Mouse (Mus musculus): ENCODE results near the gene Ddc. TPM values are rescaled to one million over a fixed set of nuclear protein-coding genes. Genes with fewer than 3 reads are reported as not detected.

Gene Ddc
- polyA plus RNA-seq, 1 experiment from 2014 or later: 37.3 TPM

DNA sequence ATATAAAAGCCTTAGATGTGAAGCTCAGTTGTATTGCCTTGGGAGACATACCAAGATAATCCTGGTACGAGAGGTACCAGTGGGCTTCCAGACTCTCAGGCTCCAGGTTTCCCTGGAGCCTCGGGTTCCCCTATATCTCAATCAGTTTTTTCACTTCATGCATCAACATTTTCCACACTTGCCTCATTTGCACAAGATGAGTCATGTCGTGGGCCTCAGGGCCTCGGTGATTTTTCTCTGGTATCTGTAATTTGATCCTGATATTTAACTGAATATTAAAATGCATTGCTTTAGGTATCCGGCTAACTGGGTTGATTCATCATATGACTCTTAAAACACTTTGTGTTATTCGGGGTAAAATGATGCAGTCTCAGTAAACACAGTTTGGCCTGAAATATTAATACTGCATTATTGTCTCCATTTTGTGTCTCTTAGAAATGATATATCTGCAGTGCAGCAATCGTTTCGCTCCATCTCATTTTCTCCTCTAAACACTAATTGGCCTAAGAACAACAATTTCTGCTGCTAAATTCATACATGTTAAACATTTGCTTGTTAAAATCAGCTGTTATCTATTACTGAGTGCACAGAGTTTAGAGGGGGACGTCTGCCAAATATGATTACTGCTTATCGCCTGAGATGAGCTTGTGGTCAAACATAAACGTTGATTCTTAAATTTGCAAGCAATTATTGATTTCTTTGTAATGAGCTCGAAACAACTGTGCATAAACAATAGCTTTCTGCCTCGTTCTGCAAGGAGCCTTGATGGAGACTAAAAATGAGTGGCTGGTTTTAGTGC lies 48.2 kb downstream of the Ddc start:
- Histone ChIP-seq H3K27me3 (replicated peaks; ENCODE audit: control insufficient read depth, insufficient read depth, low read length) (no peaks in the 10 kb centered on the region), H3K27ac (ENCODE audit: low read depth) (peak overlapping the region; percentile 52), H3K36me3 (ENCODE audit: control insufficient read depth, insufficient read depth, low read length) (no peaks in the 10 kb centered on the region), H3K4me1 (replicated peaks; ENCODE audit: control insufficient read depth, insufficient read depth, low read length) (peaks cover 26% of the 10 kb centered on the region), H3K9ac (ENCODE audit: low read length) (no peak overlapping the region), H3K9me3 (ENCODE audit: control insufficient read depth, low read length) (no peaks in the 10 kb centered on the region), H3K4me3 (ENCODE audit: low read depth, low read length) (no peak overlapping the region), H3K4me2 (ENCODE audit: low read length) (no peak overlapping the region)
- WGBS: 54% methylated on average over 13 of the region's 13 CpGs
- ATAC-seq (replicated peaks; ENCODE audit: low FRiP score, low TSS enrichment, low read depth) (no peak), DNase-seq (ENCODE audit: low spot score) (peak; percentile 36)

DNA sequence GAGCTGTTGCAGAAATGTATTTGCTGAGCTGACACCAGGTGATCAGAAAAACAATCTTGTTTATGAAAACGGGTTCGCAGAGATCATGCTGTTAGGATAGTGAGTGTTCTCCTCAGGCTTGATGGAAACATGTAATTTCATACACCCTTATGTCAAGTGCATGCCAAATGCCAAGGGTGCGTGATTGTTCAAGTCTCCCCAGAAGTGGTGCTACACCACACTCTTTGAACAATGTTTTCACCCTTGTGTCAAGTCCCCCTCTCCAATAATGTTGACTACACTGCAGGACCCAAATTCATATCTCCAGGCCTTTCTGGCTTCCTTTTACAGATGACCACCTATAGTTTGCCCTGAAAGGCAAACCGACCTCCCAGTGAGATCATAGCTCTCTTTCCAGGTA lies 49.5 kb downstream of the Ddc start:
- ATAC-seq (replicated peaks; ENCODE audit: low FRiP score, low TSS enrichment, low read depth): no peak
- no peak overlapping the region for H3K4me3 ChIP-seq (ENCODE audit: low read depth, low read length)
- no peaks in the 10 kb centered on the region for H3K36me3 ChIP-seq (ENCODE audit: control insufficient read depth, insufficient read depth, low read length)
- WGBS: 90% methylated on average over 4 of the region's 4 CpGs
- peaks cover 18% of the 10 kb centered on the region for H3K4me1 ChIP-seq (replicated peaks; ENCODE audit: control insufficient read depth, insufficient read depth, low read length)
- H3K9ac ChIP-seq (ENCODE audit: low read length): no peak overlapping the region
- DNase-seq (ENCODE audit: low spot score): no peak
- H3K27me3 ChIP-seq (replicated peaks; ENCODE audit: control insufficient read depth, insufficient read depth, low read length): no peaks in the 10 kb centered on the region
- no peaks in the 10 kb centered on the region for H3K9me3 ChIP-seq (ENCODE audit: control insufficient read depth, low read length)
- no peak overlapping the region for H3K4me2 ChIP-seq (ENCODE audit: low read length)
- no peak overlapping the region for H3K27ac ChIP-seq (ENCODE audit: low read depth)

DNA sequence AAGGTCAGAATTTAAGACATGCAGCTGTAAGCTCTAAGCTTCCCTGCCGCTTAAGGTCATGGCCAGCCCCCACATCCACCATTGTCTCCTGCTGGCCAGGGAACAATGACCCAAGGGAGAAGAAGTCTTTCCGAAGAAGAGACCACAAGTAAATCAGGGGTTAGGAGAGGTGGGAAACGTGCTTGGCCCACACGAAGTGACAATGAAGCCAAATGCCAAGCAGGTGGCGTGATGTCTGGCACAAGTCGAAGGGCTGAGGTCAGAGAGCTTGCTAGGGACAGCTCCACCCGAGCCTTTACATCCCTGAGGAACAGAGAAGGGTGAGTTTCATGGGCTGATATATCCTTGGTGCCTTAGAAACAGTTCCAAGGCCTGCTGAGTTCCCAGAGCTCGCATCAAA lies 52.9 kb downstream of the Ddc start:
- WGBS: 79% methylated on average over 8 of the region's 8 CpGs
- H3K9me3 ChIP-seq (ENCODE audit: control insufficient read depth, low read length): no peaks in the 10 kb centered on the region
- no peaks in the 10 kb centered on the region for H3K4me1 ChIP-seq (replicated peaks; ENCODE audit: control insufficient read depth, insufficient read depth, low read length)
- H3K36me3 ChIP-seq (ENCODE audit: control insufficient read depth, insufficient read depth, low read length): no peaks in the 10 kb centered on the region
- no peak for DNase-seq (ENCODE audit: low spot score)
- peak overlapping the region; percentile 16; the same call in 1 of the 2 replicates for H3K27ac ChIP-seq (ENCODE audit: low read depth)
- no peak overlapping the region for H3K4me2 ChIP-seq (ENCODE audit: low read length)
- H3K4me3 ChIP-seq (ENCODE audit: low read depth, low read length): no peak overlapping the region
- no peak for ATAC-seq (replicated peaks; ENCODE audit: low FRiP score, low TSS enrichment, low read depth)
- no peaks in the 10 kb centered on the region for H3K27me3 ChIP-seq (replicated peaks; ENCODE audit: control insufficient read depth, insufficient read depth, low read length)
- no peak overlapping the region for H3K9ac ChIP-seq (ENCODE audit: low read length)

DNA sequence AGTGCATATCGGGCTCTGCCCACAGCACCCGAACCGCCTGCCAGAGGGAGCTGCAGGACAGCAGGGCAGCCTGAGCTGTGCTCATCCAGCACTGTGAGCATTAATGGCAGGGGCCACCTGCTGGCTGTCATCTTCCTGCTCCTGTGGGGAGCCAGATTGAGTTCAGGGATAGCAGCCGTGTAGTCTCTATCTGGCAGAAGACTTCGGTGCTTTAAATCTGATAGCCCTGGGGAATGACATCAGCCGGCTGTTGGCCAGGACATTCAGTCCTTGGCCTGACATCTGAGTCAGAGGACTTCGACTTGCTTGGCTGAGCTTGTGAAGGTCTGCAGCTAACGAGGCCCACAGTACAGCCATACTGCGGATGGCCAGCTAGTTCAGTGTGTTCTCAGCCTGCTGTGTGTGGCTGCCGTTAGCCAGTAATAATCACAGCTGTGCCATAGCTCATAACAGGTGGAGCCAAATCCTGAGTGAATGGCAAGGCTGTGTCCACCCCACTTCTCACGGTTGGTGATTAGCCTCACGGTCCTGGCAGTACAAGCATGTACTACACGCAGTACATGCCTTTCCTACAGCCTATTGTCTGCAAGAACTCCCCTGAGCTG lies 53.5 kb downstream of the Ddc start:
- Histone ChIP-seq H3K4me3 (ENCODE audit: low read depth, low read length) (no peak overlapping the region), H3K9me3 (ENCODE audit: control insufficient read depth, low read length) (no peaks in the 10 kb centered on the region), H3K27me3 (replicated peaks; ENCODE audit: control insufficient read depth, insufficient read depth, low read length) (no peaks in the 10 kb centered on the region), H3K4me2 (ENCODE audit: low read length) (no peak overlapping the region), H3K4me1 (replicated peaks; ENCODE audit: control insufficient read depth, insufficient read depth, low read length) (no peaks in the 10 kb centered on the region), H3K36me3 (ENCODE audit: control insufficient read depth, insufficient read depth, low read length) (no peaks in the 10 kb centered on the region), H3K27ac (ENCODE audit: low read depth) (peak overlapping the region; percentile 16; the same call in 1 of the 2 replicates), H3K9ac (ENCODE audit: low read length) (no peak overlapping the region)
- 47% methylated on average over 13 of the region's 13 CpGs for WGBS
- ATAC-seq (replicated peaks; ENCODE audit: low FRiP score, low TSS enrichment, low read depth) (peak; percentile 82), DNase-seq (ENCODE audit: low spot score) (peak; percentile 60)

DNA sequence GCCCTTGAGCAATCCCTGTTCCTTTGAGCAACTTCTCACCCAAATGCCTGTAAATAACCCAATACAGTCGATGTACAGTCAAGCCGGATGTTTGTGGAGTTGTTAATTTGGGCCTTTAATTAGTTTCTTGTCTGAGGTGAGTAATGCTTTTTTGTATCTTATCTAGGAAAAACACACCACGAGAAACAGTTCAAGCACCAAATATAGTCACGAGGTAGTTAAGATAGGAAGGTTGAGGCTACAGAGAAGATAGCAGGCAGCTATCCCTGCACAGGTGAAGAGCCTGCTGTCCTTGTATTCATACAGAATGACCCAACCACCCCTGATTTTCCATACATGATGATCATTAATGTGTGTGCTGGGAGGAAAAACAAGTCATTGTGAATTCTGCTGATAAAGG lies 56.4 kb downstream of the Ddc start:
- H3K9me3 ChIP-seq (ENCODE audit: control insufficient read depth, low read length): no peaks in the 10 kb centered on the region
- WGBS: 59% methylated on average over 4 of the region's 4 CpGs
- no peak for ATAC-seq (replicated peaks; ENCODE audit: low FRiP score, low TSS enrichment, low read depth)
- no peak overlapping the region for H3K4me2 ChIP-seq (ENCODE audit: low read length)
- peak; percentile 13 for DNase-seq (ENCODE audit: low spot score)
- H3K4me1 ChIP-seq (replicated peaks; ENCODE audit: control insufficient read depth, insufficient read depth, low read length): peaks cover 19% of the 10 kb centered on the region
- H3K36me3 ChIP-seq (ENCODE audit: control insufficient read depth, insufficient read depth, low read length): no peaks in the 10 kb centered on the region
- H3K27me3 ChIP-seq (replicated peaks; ENCODE audit: control insufficient read depth, insufficient read depth, low read length): no peaks in the 10 kb centered on the region
- no peak overlapping the region for H3K27ac ChIP-seq (ENCODE audit: low read depth)
- no peak overlapping the region for H3K4me3 ChIP-seq (ENCODE audit: low read depth, low read length)
- H3K9ac ChIP-seq (ENCODE audit: low read length): no peak overlapping the region

DNA sequence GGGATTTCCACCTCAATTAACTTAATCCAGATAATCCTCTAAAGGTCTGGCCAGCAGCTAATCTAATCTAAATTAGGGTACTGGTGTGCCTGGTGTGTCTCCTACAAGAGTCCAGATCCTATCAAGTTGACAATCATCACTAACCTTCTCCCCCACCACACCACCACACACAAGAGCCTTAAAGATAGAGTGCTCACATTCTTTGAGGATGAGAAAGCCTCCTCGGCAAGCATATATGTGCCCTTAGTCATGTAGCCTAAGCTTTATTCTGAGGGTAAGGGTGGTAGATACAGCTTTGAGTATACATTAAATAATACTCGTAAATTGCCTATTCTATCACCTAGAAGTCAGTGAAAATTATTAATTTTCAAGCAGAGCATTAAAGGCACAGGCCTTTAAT lies 57.2 kb downstream of the Ddc start:
- Histone ChIP-seq H3K36me3 (ENCODE audit: control insufficient read depth, insufficient read depth, low read length) (no peaks in the 10 kb centered on the region), H3K9ac (ENCODE audit: low read length) (no peak overlapping the region), H3K4me3 (ENCODE audit: low read depth, low read length) (no peak overlapping the region), H3K27me3 (replicated peaks; ENCODE audit: control insufficient read depth, insufficient read depth, low read length) (no peaks in the 10 kb centered on the region), H3K27ac (ENCODE audit: low read depth) (no peak overlapping the region), H3K9me3 (ENCODE audit: control insufficient read depth, low read length) (no peaks in the 10 kb centered on the region), H3K4me1 (replicated peaks; ENCODE audit: control insufficient read depth, insufficient read depth, low read length) (peaks cover 22% of the 10 kb centered on the region), H3K4me2 (ENCODE audit: low read length) (no peak overlapping the region)
- 50% methylated on average over 2 of the region's 2 CpGs for WGBS
- ATAC-seq (replicated peaks; ENCODE audit: low FRiP score, low TSS enrichment, low read depth) (no peak), DNase-seq (ENCODE audit: low spot score) (peak; percentile 47)

DNA sequence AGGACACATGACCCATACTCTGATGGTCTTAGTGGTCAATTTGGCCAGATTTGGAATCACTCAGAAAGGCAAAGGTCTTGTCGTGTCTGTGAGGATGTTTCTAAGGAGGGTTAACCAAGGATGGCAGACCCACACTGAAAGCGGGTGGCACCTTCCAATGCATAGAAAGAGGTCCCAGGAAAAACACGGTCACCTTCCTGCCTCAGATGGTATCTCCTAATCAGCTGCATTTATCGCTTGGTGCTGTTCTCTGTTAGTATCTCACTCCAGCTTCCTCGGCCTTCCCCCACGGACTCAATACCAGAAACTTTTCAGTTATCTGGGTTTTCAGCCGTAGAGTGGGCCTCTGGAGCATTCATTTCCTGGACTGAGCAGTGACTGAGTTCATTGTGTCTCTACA lies 58.1 kb downstream of the Ddc start:
- Histone ChIP-seq H3K4me1 (replicated peaks; ENCODE audit: control insufficient read depth, insufficient read depth, low read length) (peaks cover 27% of the 10 kb centered on the region), H3K27me3 (replicated peaks; ENCODE audit: control insufficient read depth, insufficient read depth, low read length) (no peaks in the 10 kb centered on the region), H3K27ac (ENCODE audit: low read depth) (no peak overlapping the region), H3K4me2 (ENCODE audit: low read length) (no peak overlapping the region), H3K9me3 (ENCODE audit: control insufficient read depth, low read length) (no peaks in the 10 kb centered on the region), H3K4me3 (ENCODE audit: low read depth, low read length) (no peak overlapping the region), H3K36me3 (ENCODE audit: control insufficient read depth, insufficient read depth, low read length) (no peaks in the 10 kb centered on the region), H3K9ac (ENCODE audit: low read length) (no peak overlapping the region)
- ATAC-seq (replicated peaks; ENCODE audit: low FRiP score, low TSS enrichment, low read depth) (no peak), DNase-seq (ENCODE audit: low spot score) (peak; percentile 38)
- 84% methylated on average over 7 of the region's 7 CpGs for WGBS

DNA sequence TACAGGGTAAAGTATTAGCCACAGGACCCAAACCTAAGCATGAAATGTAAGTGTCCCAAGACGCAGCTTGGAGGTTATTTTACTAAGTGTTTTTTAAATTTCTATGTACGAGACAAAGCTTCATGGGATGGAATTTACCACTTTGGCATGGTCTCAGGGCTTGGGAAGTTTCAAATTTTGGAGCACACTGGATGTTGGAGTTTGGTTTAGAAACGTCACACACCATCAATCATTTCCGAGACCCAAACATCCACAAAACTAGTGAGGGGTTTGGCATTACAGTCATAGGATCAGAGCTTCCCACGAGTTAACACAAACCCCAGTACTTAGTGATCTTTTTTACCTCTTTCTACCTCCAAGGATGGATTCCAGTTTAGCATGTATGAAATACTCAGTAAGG lies 60.6 kb downstream of the Ddc start:
- Histone ChIP-seq H3K4me1 (replicated peaks; ENCODE audit: control insufficient read depth, insufficient read depth, low read length) (peaks cover 39% of the 10 kb centered on the region), H3K36me3 (ENCODE audit: control insufficient read depth, insufficient read depth, low read length) (no peaks in the 10 kb centered on the region), H3K27ac (ENCODE audit: low read depth) (peak overlapping the region; percentile 69), H3K9me3 (ENCODE audit: control insufficient read depth, low read length) (no peaks in the 10 kb centered on the region), H3K4me3 (ENCODE audit: low read depth, low read length) (no peak overlapping the region), H3K9ac (ENCODE audit: low read length) (peak overlapping the region; percentile 37; the same call in 1 of the 2 replicates), H3K27me3 (replicated peaks; ENCODE audit: control insufficient read depth, insufficient read depth, low read length) (no peaks in the 10 kb centered on the region), H3K4me2 (ENCODE audit: low read length) (peak overlapping the region; percentile 36; the same call in 1 of the 2 replicates)
- ATAC-seq (replicated peaks; ENCODE audit: low FRiP score, low TSS enrichment, low read depth) (no peak), DNase-seq (ENCODE audit: low spot score) (peak; percentile 50)
- 64% methylated on average over 5 of the region's 5 CpGs for WGBS

Measured in intestine, embryonic 14.5 days (tissue).